Mouse (Mus musculus) testis, postnatal 14 days (tissue): Measurements from ENCODE around the gene Hspbp1.

Experiments used
- DNase-seq: peaks from one replicate; pipeline ENCODE4 v3.0.0; 2021; ENCODE audit warnings: low spot score

The Hspbp1 gene

DNA sequence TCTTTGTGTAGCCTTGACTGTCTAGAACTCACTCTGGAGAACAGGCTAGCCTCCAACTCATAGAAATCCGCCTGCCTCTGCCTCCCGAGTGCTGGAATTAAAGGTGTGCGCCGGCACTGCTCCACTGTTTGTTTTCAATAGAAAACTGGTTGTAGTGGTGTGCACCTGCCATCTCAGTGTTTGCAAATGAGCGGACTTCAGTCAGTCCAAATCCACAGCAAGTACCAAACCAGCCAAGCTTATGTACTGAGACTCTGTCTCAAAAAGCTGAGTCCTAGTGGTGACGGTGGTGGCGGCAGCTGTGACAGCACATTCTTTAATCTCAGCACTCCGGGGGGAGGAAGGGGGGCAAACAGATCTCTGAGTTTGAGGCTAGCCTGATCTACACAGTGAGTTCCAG lies 16.4 kb downstream of the Hspbp1 start:
- DNase-seq: no peak

DNA sequence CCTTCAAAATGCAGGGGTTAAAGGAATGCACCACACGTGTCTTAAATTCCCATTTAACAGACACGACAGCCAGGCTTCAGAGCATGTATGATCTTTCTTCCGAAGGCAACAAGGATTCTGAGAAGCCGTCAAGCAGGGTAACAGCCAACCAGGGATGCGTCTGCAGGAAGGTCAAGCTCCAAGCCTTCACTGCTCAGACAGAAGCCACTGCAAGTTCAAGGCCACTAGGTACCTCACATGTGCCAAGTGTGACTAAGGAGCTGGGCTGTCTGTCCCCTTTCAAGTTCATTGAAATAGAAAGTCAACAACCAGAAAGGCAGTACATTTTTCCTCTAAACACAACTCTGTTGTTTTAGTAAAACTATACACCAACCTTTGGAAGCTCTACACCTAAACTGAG lies 18.0 kb downstream of the Hspbp1 start:
- DNase-seq: no peak

DNA sequence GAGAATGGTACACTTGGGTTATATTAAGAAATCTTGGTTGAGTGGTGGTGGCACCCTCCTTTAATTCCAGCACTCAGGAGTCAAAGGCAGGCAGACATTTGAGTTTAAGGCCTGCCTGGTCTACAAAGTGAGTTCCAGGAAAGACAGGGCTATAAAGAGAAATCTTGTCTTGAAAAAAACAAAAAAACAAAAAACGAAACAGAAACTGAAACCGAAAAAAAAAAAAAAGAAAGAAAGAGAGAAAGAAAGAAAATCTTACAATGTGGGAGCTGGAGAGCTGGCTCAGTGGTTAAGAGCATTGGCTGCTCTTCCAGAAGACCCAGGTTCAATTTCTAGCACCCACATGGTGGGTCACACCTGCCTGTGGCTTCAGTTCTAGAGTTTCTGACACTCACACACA lies 21.1 kb downstream of the Hspbp1 start:
- no peak for DNase-seq

DNA sequence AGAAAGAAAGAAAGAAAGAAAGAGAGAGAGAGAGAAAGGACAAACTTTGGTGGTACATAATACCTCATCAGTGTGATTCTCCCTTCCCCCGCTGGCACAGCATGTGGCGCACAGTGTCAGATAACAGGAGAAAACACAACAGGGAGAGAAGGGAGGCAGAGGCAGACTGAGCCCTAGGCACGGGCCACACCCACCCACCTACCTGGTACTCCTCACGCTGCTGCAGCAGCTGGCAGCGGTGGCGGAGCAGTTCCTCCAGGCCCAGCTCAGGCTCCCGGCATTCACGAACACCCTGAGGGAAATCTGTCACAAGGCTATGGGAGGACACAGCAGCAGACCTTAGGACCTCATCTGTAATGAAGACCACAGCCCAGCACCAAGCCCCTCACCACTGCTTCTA lies 21.7 kb downstream of the Hspbp1 start:
- DNase-seq: no peak

GRCm38 (mm10) chr7:4659911-4660443 lies 24.9 kb downstream of the Hspbp1 start:
- DNase-seq: no peak

DNA sequence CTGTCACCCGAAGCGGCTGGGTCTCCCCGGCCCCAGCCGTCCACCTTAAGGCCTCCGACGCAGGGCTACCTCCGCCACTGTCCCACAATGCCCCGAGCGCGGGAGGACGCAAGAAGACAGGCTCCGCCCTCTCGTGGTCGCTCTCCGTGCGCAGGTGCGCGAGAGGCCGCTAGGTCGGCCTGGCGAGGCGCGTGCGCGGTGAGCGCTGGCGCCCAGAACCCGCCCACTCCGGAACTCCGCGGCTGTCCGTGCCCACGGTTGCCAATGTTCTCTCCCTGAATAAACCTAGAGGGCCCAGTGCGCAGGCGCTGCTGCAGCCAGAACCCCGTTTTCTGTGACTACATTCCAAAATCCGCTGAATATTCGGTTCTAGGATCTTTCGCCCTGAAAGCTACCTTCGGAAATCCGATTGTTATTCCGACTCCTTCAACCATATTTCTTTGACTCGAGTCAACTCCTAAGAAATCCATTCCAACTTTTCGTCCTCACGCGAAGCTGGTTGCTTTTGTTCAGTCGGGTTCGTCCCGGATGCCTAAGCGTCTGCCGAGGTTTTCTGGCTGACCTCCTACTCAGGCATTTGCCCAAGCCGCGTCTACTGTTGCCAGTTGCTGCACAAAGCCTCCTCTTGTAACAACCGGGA lies 25.8 kb downstream of the Hspbp1 start, which contains the start of gene Ppp6r1:
Ppp6r1 (minus strand) TSS at position 108 of the 640 bp plus-strand sequence.
- DNase-seq: peak; percentile 98

- DNase-seq: no peak
Measured at GRCm38 (mm10) chr7:4658128-4658907, 26.6 kb downstream of the Hspbp1 start.

GRCm38 (mm10) chr7:4657521-4658127 lies 27.2 kb downstream of the Hspbp1 start:
- DNase-seq: no peak

DNA sequence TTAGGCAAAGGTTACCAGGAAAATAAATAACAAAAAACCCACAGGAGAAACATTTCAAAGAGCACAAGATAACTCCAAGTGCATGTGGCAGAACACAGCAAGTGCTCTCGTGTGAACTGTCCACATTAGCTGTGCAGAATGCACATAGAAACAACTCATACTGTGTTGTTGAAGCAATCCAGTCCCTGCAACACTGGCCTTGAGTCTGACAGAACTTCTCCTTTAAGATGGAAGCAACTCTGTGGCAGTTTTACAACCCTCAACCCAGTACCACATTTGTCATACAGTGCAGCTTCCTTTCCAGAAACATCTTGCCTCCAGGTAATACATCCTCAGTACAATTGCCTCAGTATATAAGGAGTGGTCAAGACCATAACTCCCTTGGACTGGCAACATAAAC lies 28.1 kb downstream of the Hspbp1 start:
- no peak for DNase-seq

GRCm38 (mm10) chr7:4655916-4656315 lies 29.0 kb downstream of the Hspbp1 start:
- DNase-seq: no peak

- DNase-seq: no peak
Measured at GRCm38 (mm10) chr7:4655393-4655792, 29.5 kb downstream of the Hspbp1 start.

GRCm38 (mm10) chr7:4654221-4654620 lies 30.6 kb downstream of the Hspbp1 start:
- no peak for DNase-seq

DNA sequence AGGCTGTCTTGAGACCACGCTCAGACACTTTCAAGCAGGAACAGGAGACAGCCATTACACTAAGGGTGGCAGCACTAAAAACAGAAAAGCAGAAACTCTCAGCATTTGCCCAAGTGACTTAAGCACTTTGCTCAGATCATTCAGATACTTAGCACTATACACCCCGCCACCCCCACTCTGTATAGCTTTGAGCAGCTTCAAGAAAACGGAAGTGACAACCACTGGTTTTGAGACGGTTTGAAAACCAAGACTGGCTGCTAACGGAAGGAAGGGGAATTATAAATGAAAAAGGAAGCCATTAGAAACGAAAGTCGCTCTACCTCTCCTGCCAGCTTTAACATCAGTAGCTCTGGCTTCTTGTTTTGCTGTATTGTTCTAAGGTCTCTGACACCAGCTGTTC lies 31.1 kb downstream of the Hspbp1 start:
- no peak for DNase-seq

DNA sequence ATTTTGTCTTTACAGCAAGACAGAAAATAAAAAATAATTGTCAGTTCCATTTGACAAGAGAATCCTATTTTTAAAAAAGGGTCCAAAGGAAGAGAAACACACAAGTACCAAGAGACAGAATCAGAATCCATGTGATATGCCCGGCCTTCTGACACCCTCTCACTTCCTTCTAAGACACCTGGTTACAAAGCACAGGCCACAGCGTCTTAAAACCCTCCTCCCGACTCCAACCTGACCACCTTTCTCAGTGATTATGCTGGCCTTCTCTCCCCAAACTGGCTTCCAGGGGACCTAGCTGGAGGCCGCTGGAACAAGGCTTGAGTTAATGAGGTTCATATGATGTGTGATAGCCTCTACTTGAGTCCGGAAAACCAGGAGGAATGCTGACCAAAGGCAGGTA lies 31.5 kb downstream of the Hspbp1 start:
- no peak for DNase-seq

DNA sequence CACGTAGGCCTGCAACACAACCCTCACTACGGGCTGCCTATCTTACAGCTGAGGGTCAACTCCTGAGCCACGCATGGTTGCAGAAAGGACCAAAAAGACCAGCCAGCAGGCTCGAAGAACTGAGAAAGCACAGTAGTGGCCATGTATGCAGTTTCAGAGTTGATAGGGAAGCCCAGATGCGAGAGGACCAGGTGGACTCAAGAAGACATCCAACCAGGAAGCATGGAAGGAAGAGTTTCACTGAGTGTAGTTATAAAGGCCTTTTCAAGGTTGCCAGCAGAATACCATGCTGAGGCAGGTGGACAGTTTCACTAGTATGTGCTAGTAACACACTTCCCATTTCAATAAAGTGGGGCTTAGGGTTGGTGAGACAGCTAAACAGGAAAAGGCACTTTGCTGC lies 32.1 kb downstream of the Hspbp1 start:
- no peak for DNase-seq

GRCm38 (mm10) chr7:4651581-4651980 lies 33.3 kb downstream of the Hspbp1 start:
- no peak for DNase-seq

DNA sequence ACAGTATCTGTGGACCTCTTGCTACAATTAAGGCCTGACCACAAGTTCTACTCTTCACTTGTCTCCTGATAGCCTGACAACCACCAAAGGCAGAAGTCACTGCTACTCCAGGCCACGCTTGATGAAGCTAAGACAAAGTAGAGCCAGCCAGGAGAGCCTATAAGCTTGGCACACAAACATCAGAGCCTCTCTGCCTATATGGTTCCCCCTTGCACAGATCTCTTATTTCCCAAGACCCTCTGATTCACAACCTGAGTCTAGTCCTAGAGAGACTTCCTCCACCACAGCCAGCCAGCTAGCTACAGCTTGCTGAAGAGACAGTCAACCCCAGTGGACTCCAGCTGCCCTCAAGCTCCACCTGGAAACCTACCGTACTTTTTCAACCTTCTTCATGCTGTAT lies 36.9 kb downstream of the Hspbp1 start:
- no peak for DNase-seq

GRCm38 (mm10) chr7:4647291-4647690 lies 37.6 kb downstream of the Hspbp1 start:
- no peak for DNase-seq

GRCm38 (mm10) chr7:4646806-4647205 lies 38.1 kb downstream of the Hspbp1 start:
- DNase-seq: no peak

DNA sequence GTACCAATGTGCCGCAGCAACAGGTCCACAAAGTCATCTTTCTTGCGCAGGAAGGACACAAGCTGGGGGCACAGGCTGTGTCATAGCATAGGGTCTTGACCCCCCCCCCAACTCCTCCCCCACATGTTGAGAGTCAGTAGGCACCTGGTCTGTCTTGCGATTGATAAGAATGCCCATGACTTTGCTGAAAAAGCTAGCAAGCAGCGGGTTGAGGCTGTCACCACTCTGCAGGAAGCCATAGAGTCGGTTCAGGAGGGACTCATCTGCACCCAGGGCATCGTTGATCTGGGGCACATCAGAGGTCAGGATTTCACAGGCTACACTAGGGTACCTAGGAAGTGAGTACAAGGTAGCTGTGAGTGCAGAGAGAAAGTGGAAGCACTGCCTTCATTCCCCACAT lies 41.6 kb downstream of the Hspbp1 start:
- DNase-seq: no peak

- DNase-seq: no peak
Measured at GRCm38 (mm10) chr7:4641956-4642355, 42.9 kb downstream of the Hspbp1 start.

- no peak for DNase-seq
Measured at GRCm38 (mm10) chr7:4641155-4641554, 43.7 kb downstream of the Hspbp1 start.

DNA sequence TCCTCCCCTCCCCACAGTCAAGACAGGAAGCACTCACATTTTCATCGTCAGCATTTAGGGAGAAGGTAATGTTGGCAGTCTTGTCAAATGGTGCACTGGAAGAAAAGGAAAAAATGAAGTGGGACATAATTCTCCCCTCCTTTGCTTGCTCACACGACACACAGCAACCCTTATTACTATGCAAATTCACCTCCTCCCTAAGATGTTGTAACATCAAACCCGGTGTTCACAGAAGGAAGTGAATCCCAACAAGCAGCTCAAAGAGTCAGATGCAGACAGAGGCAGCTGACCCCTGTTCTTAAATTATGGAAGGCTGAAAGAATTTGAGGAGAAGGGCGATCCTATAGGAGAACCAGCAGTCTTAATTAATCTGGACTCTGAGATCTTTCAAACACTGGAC lies 48.7 kb downstream of the Hspbp1 start:
- no peak for DNase-seq
